Mouse (Mus musculus): ENCODE measurements around the gene Ascl5.

GRCm38 (mm10) chr1:136001438-136001837 lies 49.2 kb upstream of the Ascl5 start:
- no peak for TF ChIP-seq CTCF (IDR thresholded peaks at IDR 0.05)
- TF ChIP-seq EP300 (IDR thresholded peaks at IDR 0.05) = no peak
